Mouse (Mus musculus) CH12.LX (cell line): ENCODE results near the gene Agfg2. TPM values are rescaled to one million over a fixed set of nuclear protein-coding genes. Genes with fewer than 3 reads are reported as not detected.

Source experiments
- DNase-seq: peaks from one replicate; pipeline ENCODE4 v3.0.0-alpha.2; 2013; ENCODE audit errors: extremely low read depth
- H3K27ac ChIP-seq: 2 replicates; pipeline ENCODE4 v1.5.1; 2012; ENCODE audit warnings: low read depth, mild to moderate bottlenecking, control low read depth, moderate library complexity; ENCODE audit not compliant: insufficient read depth
- H3K27me3 ChIP-seq: replicated peaks from 2 replicates; pipeline ENCODE3; 2012; ENCODE audit warnings: inconsistent platforms
- H3K36me3 ChIP-seq, 2 experiments: replicated peaks in 1 of 2; 2 replicates each; pipeline versions ENCODE3 to v1.6.1; 2012; ENCODE audit warnings: inconsistent platforms in 1 of 2, low read length in 1 of 2, mild to moderate bottlenecking in 1 of 2, mixed read lengths in 1 of 2, moderate library complexity in 1 of 2; ENCODE audit not compliant: control insufficient read depth in 1 of 2, insufficient read depth in 1 of 2
- H3K4me1 ChIP-seq, 2 experiments: 2 replicates each; pipeline ENCODE4 v1.6.1; 2012; ENCODE audit warnings: inconsistent platforms in 1 of 2, moderate library complexity in 1 of 2; ENCODE audit not compliant: insufficient read depth in 2 of 2, control insufficient read depth in 1 of 2
- H3K4me2 ChIP-seq: 2 replicates; pipeline ENCODE4 v1.6.1; 2012; ENCODE audit warnings: low read depth, mild to moderate bottlenecking, control low read depth; ENCODE audit not compliant: poor library complexity, insufficient read depth, severe bottlenecking
- H3K4me3 ChIP-seq, 3 experiments: fragments of 150-350 bp in 1 of 3; sonication (generic) in 1 of 3; replicated peaks in 1 of 3; 2 replicates each; pipeline versions ENCODE3 to v1.5.1; 2011 to 2012; ENCODE audit warnings: low read depth in 2 of 3, low read length in 2 of 3, mild to moderate bottlenecking in 2 of 3, moderate library complexity in 2 of 3, control low read depth in 1 of 3, improper control_type of control experiment in 1 of 3, inconsistent platforms in 1 of 3, mixed read lengths in 1 of 3; ENCODE audit not compliant: poor library complexity in 1 of 3
- H3K79me2 ChIP-seq: replicated peaks from 2 replicates; pipeline ENCODE4 v1.6.1; 2012; ENCODE audit warnings: mild to moderate bottlenecking, moderate library complexity; ENCODE audit not compliant: control insufficient read depth, poor library complexity, insufficient read depth, severe bottlenecking; ENCODE audit errors: extremely low read depth
- H3K9ac ChIP-seq: 2 replicates; pipeline ENCODE4 v1.6.1; 2012; ENCODE audit warnings: low read depth, mild to moderate bottlenecking, control low read depth, moderate library complexity; ENCODE audit not compliant: insufficient read depth
- H3K9me3 ChIP-seq: replicated peaks from 2 replicates; pipeline ENCODE3; 2012; ENCODE audit warnings: low read length, inconsistent platforms, mixed read lengths
- BHLHE40 ChIP-seq: IDR thresholded peaks from 2 replicates; pipeline ENCODE4 v1.6.1; 2011; ENCODE audit warnings: mild to moderate bottlenecking, low read depth, low read length, improper control_type of control experiment
- CHD1 ChIP-seq: IDR thresholded peaks from 2 replicates; pipeline ENCODE4 v1.6.1; 2012; ENCODE audit warnings: low read depth, low read length, improper control_type of control experiment, inconsistent platforms
- CHD2 ChIP-seq: IDR thresholded peaks from 2 replicates; pipeline ENCODE4 v1.6.1; 2011; ENCODE audit warnings: low read length, improper control_type of control experiment
- CTCF ChIP-seq, 2 experiments: IDR thresholded peaks in 1 of 2; conservative IDR thresholded peaks in 1 of 2; 2 replicates each; pipeline ENCODE4 v1.5.1; 2011 to 2012; ENCODE audit warnings: low read depth in 2 of 2, low read length in 2 of 2, improper control_type of control experiment in 1 of 2, inconsistent platforms in 1 of 2, mild to moderate bottlenecking in 1 of 2, moderate library complexity in 1 of 2
- E2F4 ChIP-seq: IDR thresholded peaks from 2 replicates; pipeline ENCODE4 v1.6.1; 2011; ENCODE audit warnings: low read depth, low read length, improper control_type of control experiment; ENCODE audit not compliant: insufficient replicate concordance
- ELF1 ChIP-seq: IDR thresholded peaks from 2 replicates; pipeline ENCODE4 v1.6.1; 2014; ENCODE audit warnings: low read depth, mild to moderate bottlenecking, inconsistent platforms, low read length, improper control_type of control experiment
- EP300 ChIP-seq: IDR thresholded peaks from 2 replicates; pipeline ENCODE4 v1.6.1; 2011; ENCODE audit warnings: low read length, improper control_type of control experiment
- ETS1 ChIP-seq: conservative IDR thresholded peaks from 2 replicates; pipeline ENCODE4 v1.6.1; 2012; ENCODE audit warnings: low read depth, mild to moderate bottlenecking, inconsistent platforms, low read length, improper control_type of control experiment, moderate library complexity
- GABPA ChIP-seq: IDR thresholded peaks from 2 replicates; pipeline ENCODE4 v1.6.1; 2012; ENCODE audit warnings: low read depth, low read length, improper control_type of control experiment, inconsistent platforms; ENCODE audit not compliant: insufficient replicate concordance
- HCFC1 ChIP-seq: IDR thresholded peaks from 2 replicates; pipeline ENCODE4 v1.6.1; 2012; ENCODE audit warnings: low read depth, mild to moderate bottlenecking, inconsistent platforms, low read length, improper control_type of control experiment
- IRF4 ChIP-seq: IDR thresholded peaks from 2 replicates; pipeline ENCODE4 v1.6.1; 2014; ENCODE audit warnings: low read depth, mild to moderate bottlenecking, inconsistent platforms, low read length, improper control_type of control experiment
- JUN ChIP-seq: IDR thresholded peaks from 2 replicates; pipeline ENCODE4 v1.6.1; 2011; ENCODE audit warnings: low read depth, mild to moderate bottlenecking, low read length, improper control_type of control experiment, moderate library complexity; ENCODE audit not compliant: insufficient read depth
- JUND ChIP-seq: conservative IDR thresholded peaks from 2 replicates; pipeline ENCODE4 v1.6.1; 2011; ENCODE audit warnings: low read depth, low read length, improper control_type of control experiment
- KAT2A ChIP-seq: IDR thresholded peaks from 2 replicates; pipeline ENCODE4 v1.6.1; 2012; ENCODE audit warnings: low read length, improper control_type of control experiment, inconsistent platforms; ENCODE audit not compliant: insufficient replicate concordance
- MAX ChIP-seq: IDR thresholded peaks from 2 replicates; pipeline ENCODE4 v1.6.1; 2011; ENCODE audit warnings: low read length, improper control_type of control experiment
- MAZ ChIP-seq: IDR thresholded peaks from 2 replicates; pipeline ENCODE4 v1.6.1; 2012; ENCODE audit warnings: low read depth, mild to moderate bottlenecking, inconsistent platforms, low read length, improper control_type of control experiment, moderate library complexity
- MXI1 ChIP-seq: IDR thresholded peaks from 2 replicates; pipeline ENCODE4 v1.6.1; 2011; ENCODE audit warnings: mild to moderate bottlenecking, low read depth, low read length, improper control_type of control experiment
- POLR2A ChIP-seq: IDR thresholded peaks from 2 replicates; pipeline ENCODE4 v1.6.1; 2011; ENCODE audit warnings: low read depth, mild to moderate bottlenecking, improper control_type of control experiment, low read length
- POLR2AphosphoS2 ChIP-seq: IDR thresholded peaks from 2 replicates; pipeline ENCODE4 v1.6.1; 2011; ENCODE audit warnings: low read depth, low read length, improper control_type of control experiment
- RAD21 ChIP-seq: IDR thresholded peaks from 2 replicates; pipeline ENCODE4 v1.6.1; 2011; ENCODE audit warnings: low read depth, mild to moderate bottlenecking, low read length, improper control_type of control experiment, moderate library complexity
- SIN3A ChIP-seq: IDR thresholded peaks from 2 replicates; pipeline ENCODE4 v1.6.1; 2012; ENCODE audit warnings: low read length, improper control_type of control experiment, inconsistent platforms
- TBP ChIP-seq: conservative IDR thresholded peaks from 2 replicates; pipeline ENCODE4 v1.6.1; 2011; ENCODE audit warnings: low read depth, low read length, improper control_type of control experiment
- TCF12 ChIP-seq: IDR thresholded peaks from 2 replicates; pipeline ENCODE4 v1.6.1; 2014; ENCODE audit warnings: low read depth, mild to moderate bottlenecking, inconsistent platforms, low read length, improper control_type of control experiment
- UBTF ChIP-seq: IDR thresholded peaks from 2 replicates; pipeline ENCODE4 v1.6.1; 2012; ENCODE audit warnings: low read depth, mild to moderate bottlenecking, inconsistent platforms, low read length, improper control_type of control experiment, moderate library complexity
- USF1 ChIP-seq: IDR thresholded peaks from 2 replicates; pipeline ENCODE4 v1.6.1; 2014; ENCODE audit warnings: low read depth, mild to moderate bottlenecking, inconsistent platforms, low read length, improper control_type of control experiment
- ZMIZ1 ChIP-seq: IDR thresholded peaks from 2 replicates; pipeline ENCODE4 v1.6.1; 2012; ENCODE audit warnings: low read depth, mild to moderate bottlenecking, inconsistent platforms, low read length, improper control_type of control experiment
- ZNF384 ChIP-seq: IDR thresholded peaks from 2 replicates; pipeline ENCODE4 v1.6.1; 2012; ENCODE audit warnings: low read depth, low read length, improper control_type of control experiment, inconsistent platforms
- dilution Hi-C: fragments of 300-500 bp; cut with MboI; formaldehyde crosslinking; loops from 2 replicates; pipeline ENCODE4 v1.14.3; 2020; ENCODE audit warnings: low sequenced_read_pairs; ENCODE audit not compliant: extremely low pct_unique_long_range_greater_than_20kb, extremely low pct_ligation_motif_present
- in situ Hi-C: fragments of 300-500 bp; cut with MboI; formaldehyde crosslinking; loops from 3 replicates; pipeline ENCODE4 v1.14.3; 2019; ENCODE audit warnings: low sequenced_read_pairs, low pct_ligation_motif_present, low pct_unique_long_range_greater_than_20kb, mixed read lengths
- polyA plus RNA-seq: library from polyadenylated mRNA; unstranded; fragments of >175 nt; gene quantifications from 2 replicates; pipeline ENCODE4 v1.2.1, GENCODE M21; 2012; ENCODE audit warnings: low read depth; ENCODE audit not compliant: insufficient read length
- total RNA-seq, 2 experiments: library from RNA; depleted of rRNA; stranded (reverse); fragments of 300-350 nt in 1 of 2; fragments of >200 nt in 1 of 2; gene quantifications; 2 replicates each; pipeline ENCODE4 v1.2.3; 2012 to 2014

Gene Agfg2
- total and polyA plus RNA-seq, 3 experiments, result 8.7 to 16.7 (median 13.4) TPM

DNA sequence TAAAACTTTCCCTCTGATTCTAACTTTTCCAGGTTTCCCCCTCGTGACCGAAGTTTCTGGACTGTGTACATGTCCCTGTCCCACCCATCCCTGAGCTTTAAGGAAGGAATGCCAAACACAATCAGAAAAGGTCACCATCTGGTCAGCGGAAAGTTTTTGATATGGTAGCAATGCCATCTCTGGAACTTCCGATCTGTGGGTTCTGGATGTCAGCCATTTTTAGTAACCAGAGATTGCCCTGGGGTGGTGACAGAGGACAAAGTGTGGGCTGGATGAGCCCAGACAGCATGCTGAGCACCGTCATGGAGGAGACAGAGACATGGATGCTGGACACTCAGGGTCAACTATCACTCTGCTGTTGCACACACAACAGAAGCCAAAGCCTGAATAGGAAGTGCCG, 34.6 kb upstream of the Agfg2 start:
- in situ Hi-C loops (no loop called here), dilution Hi-C loops (no loop called here)
- peak overlapping the region; percentile 96 for H3K4me2 ChIP-seq
- H3K4me3 ChIP-seq, result no peak overlapping the region
- H3K27me3 ChIP-seq, result no peaks in the 10 kb centered on the region
- peak overlapping the region; percentile 72; the same call in 1 of the 2 replicates for H3K9ac ChIP-seq
- no peaks in the 10 kb centered on the region for H3K9me3 ChIP-seq
- no peaks in the 10 kb centered on the region for H3K36me3 ChIP-seq
- H3K4me1 ChIP-seq, result peaks cover 16 to 71% of the 10 kb centered on the region in 2 experiments
- TF ChIP-seq BHLHE40, result 0 out of 2 replicates have a peak, but pooled peaks have one; percentile 10
- TF ChIP-seq RAD21, result no peak
- no peak for TF ChIP-seq GABPA
- peak; percentile 33; the same call in 1 of the 2 replicates for TF ChIP-seq ELF1
- TF ChIP-seq HCFC1, result no peak
- no peak for DNase-seq
- H3K79me2 ChIP-seq, result no peaks in the 10 kb centered on the region
- peak overlapping the region; percentile 13; the same call in 1 of the 2 replicates for H3K27ac ChIP-seq

DNA sequence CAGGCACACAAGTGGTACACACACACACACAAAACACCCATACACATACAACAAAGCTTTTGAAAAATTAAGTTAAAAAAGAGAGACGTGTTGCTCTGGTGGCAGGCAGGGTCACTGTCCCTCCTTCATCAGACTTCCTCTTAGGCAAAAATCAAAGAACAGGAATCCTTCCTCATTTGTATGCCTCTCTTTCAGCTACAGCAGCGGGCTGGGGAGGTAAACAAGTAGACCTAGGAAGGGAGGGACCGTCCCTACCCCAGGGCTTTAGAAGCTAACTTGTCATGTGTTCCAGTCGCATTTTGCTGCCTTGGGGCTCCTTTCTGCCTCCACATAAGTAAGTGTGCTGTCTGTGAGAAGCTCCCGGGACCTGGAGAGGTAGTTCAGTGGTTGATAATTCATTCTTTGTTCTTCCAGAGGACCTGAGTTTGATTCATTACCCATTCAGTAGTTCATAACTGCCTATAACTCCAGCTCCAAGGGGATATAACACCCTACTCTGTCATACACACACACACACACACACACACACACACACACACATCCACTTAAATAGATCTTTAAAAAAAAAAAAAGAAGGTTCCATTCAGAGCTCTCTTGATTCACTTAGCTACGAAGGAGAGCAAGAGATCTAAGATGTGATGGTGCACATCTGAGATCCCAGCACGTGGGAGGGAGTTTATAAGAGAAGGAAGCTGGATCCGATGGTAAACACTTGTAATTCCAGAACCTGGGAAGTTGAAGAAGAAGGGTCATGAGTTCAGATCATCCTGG, 33.7 kb upstream of the Agfg2 start:
- TF ChIP-seq IRF4, result peak; percentile 44; the same call in 1 of the 2 replicates
- TF ChIP-seq MXI1, result peak; percentile 46; the same call in 1 of the 2 replicates
- TF ChIP-seq MAX, result no peak
- no peak for TF ChIP-seq UBTF
- TF ChIP-seq MAZ, result no peak
- TF ChIP-seq ZNF384, result peak; percentile 88
- TF ChIP-seq JUND, result no peak; the same call in 1 of the 2 replicates
- no peak for TF ChIP-seq KAT2A
- no peak; the same call in none of the 2 replicates for TF ChIP-seq SIN3A
- TF ChIP-seq CTCF (conservative IDR thresholded peaks at IDR 0.05 in 1 of 2, IDR thresholded peaks at IDR 0.05 in 1 of 2; ENCODE audit: low read depth in 2 of 2, low read length in 2 of 2), result no peak
- no peak for TF ChIP-seq CHD1
- TF ChIP-seq E2F4, result no peak
- TF ChIP-seq EP300, result peak; percentile 8; the same call in 1 of the 2 replicates
- TF ChIP-seq ETS1, result peak; percentile 49
- TF ChIP-seq POLR2A, result no peak; the same call in 1 of the 2 replicates
- no peak for TF ChIP-seq USF1
- TF ChIP-seq BHLHE40, result 0 out of 2 replicates have a peak, but pooled peaks have one; percentile 13
- TF ChIP-seq POLR2AphosphoS2, result no peak
- no peak for TF ChIP-seq CHD2
- TF ChIP-seq TBP, result peak; percentile 81
- TF ChIP-seq TCF12, result peak; percentile 38; the same call in 1 of the 2 replicates
- TF ChIP-seq JUN, result no peak
- TF ChIP-seq ZMIZ1, result no peak
- TF ChIP-seq ELF1, result 0 out of 2 replicates have a peak, but pooled peaks have one; percentile 54
- DNase-seq, result peak; percentile 90
- dilution Hi-C loops, result no loop called here
- Histone ChIP-seq H3K4me3 (peak overlapping the region in 1 of 3 experiments; percentile 17), H3K36me3 (no peaks in the 10 kb centered on the region), H3K9me3 (no peaks in the 10 kb centered on the region), H3K27me3 (no peaks in the 10 kb centered on the region), H3K4me1 (peaks cover 13 to 62% of the 10 kb centered on the region in 2 experiments), H3K79me2 (no peaks in the 10 kb centered on the region), H3K4me2 (peak overlapping the region; percentile 96), H3K9ac (peak overlapping the region; percentile 72), H3K27ac (peak overlapping the region; percentile 46; the same call in 1 of the 2 replicates)
- in situ Hi-C loops, result no loop called here
